Mouse (Mus musculus) erythroblast, embryonic 14.5 days (primary cell): ENCODE measurements around the gene Spon1.

Experiments used
- GATA1 ChIP-seq: IDR thresholded peaks from 2 replicates; pipeline ENCODE4 v1.6.1; 2012; ENCODE audit warnings: low read length, inconsistent platforms, mixed read lengths
- TAL1 ChIP-seq: IDR thresholded peaks from 3 replicates; pipeline ENCODE4 v1.6.1; 2012; ENCODE audit warnings: low read length, inconsistent platforms, mixed read lengths

DNA sequence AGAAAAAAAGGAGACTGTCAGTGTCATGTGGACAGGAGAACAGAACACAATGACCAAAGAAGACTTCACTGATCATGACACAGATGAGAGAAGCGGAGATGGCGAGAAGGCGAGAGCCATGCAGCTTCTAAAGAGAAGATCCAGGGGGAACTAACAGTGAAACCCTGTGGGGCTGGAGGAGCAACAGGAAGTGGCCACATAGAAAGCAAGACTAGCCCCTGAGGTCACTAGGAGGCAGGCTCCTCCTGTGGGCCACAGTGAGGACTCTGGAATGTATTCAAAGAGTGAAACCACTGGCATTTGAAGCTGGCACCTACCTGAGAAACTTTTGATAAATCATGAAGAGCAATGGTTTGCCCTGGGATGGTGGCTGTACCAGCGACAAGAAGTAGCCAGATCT lies 313.5 kb downstream of the Spon1 start:
- no peak for TF ChIP-seq TAL1
- TF ChIP-seq GATA1: no peak
